Mouse (Mus musculus): ENCODE results near the gene Zfp654.

The Zfp654 gene

DNA sequence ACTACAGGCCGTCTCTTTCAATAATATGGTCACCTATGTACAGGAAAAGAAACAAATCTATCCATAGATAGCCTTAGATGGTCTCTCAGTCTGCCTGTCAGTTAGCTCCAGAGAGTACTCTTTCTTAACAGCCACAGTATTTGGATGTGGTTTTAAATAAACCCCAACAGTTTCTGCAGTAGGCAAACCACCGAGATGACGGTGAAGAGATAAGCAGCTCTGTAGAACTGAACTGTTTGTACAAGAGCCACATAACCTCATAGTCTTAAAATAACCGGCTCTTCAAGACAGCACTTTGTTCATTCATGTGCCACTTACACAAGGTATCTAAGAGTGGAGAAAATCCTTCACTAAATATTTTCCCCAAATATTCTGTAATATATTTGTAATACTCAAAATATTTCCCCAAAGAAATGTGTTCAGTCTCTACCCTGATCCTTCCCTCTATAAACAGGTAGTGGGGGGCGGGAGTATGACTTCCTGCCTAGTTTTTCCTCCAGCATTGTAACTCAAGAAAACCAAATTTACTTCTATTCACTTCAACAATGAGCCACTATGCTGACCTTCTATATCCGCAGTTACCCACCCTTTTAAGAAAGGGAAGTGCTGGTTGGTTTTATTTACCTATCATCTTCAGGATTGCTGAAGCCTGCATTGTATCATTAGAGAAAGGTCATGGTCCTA, 92.7 kb downstream of the Zfp654 start:
- DNase-seq: no peak

DNA sequence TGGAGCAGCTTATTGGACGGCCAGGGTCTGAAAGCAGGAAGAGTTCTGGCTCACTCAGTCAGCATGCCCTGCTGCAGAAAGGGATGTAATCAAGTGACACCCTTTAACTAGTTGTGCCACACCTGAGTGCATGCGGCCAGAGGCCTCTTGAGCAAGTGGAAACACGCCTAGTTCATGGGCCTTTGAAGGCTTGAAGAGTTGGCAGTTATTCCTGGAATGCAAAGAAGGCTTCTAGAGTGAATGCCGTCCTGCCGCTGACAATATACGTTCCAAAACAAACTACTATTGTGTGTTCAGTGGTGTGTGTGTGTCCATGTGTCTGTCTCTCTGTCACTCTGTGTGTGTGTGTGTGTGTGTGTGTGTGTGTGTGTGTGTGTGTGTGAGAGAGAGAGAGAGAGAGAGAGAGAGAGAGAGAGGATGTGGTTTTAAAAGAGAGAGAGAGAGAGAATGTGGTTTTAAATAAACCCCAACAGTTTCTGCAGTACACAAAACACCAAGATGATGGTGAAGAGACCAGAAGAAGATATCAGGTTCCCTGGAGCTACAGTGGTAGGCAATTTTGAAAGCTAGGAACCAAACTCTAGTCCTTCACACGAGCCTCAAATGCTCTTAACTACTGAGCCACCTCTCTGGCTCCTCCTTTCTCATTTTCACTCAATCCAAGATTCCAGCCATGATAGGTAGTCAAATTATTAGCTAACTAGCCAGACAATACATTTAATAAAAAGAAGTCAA, 93.6 kb downstream of the Zfp654 start:
- DNase-seq: peak; percentile 28

DNA sequence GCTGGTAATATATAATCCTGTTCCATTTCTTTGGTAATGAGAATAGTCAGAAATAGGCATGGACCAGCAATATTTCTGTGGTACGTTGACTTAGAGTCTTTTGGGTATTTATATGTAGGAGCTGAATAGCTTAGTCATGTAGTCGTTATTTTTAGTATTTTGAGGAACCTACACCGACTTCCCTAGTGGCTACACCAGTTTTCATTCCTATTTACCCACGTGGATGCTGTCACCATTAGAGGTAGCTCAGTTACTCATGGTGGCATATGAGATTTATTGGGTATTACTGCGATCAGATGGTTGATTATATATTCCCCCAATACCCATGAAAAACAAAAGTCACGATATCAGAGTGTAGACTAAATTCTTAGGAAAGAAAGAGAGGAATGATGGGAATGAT, 95.1 kb downstream of the Zfp654 start:
- DNase-seq: no peak

DNA sequence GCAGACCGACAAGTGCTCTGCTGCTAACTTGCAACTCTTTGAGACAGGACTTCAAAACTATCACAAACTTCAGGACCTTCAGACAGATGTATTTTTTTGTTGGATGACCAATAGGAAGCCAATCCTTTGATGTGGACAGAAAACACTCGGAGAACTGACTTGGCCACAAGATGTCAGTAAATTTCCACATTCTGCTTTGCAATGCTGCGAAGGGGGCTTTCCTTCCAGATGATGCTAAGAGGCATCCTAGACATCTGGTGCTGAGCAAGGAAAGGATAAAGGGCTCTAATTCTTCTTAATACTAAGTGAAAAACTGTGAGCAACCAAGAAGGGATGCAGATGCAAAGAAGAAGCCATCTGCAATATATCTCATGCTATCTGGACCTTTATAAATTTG, 96.7 kb downstream of the Zfp654 start:
- DNase-seq: peak; percentile 27

DNA sequence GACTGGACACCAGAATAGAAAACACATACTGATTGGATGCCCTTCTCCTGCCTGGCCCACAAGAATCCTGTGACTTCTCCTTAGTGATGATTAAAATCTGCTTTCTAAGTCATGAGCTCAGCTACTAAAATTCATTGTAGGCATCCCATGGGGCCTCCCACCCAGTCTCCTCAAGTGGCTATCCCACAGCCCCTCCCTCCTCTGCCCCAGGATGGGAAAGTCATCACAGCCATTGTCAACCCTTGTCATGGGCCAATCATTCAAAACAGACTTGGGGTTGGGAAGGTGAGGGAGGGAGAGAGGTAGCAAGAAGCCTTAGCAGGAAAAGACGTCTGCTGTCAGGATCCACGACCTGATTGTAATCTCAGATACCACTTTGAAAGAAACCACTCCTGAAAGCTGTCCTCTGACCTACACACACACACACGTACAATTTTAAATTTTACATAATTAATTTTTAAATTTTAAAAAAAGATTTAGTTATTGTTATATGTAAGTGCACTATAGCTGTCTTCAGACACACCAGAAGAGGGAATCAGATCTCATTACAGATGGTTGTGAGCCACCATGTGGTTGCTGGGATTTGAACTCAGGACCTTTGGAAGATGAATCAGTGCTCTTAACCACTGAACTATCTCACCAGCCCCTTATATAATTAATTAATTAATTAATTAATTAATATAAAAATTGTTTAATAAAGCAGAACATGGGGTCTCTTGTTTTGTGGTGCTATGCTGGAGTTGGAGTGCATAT, 97.3 kb downstream of the Zfp654 start:
- DNase-seq: no peak

DNA sequence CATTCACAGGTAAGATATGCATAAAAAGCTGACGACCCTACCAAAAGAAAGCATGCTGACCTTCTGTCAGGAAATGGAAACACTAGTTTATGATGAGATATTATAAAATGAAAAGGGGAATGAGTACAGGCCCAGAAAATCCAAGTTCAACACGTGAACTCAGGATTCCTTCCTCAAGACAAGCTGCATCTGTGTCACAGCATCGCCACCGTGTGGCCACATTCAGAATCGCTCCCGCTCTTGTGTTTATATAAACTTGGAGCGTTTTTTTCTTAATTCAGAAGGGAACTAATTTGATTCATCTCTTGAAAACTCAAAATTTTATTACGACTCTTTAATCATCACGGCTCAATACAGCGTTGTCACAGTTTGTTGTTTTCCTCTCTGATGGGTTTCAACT, 103.2 kb downstream of the Zfp654 start:
- DNase-seq: peak; percentile 78

DNA sequence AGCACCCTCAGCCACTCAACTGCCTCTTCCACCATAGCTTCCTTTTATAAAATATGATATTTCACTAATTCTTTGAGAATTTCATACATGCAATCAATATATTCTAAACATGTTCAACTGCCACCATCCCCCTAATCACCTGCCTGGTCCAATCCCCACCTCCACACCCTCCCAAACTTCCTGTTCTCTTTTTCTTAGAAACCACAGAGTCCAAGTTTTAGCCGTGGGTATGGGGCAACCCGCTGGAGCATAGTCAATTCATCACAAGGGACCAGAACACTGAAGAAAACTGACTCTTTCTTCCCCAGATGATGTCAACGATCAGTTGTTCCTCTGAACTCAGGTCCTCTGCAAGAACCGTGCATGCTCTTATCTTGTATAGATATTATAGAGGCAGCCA, 106.4 kb downstream of the Zfp654 start:
- no peak for DNase-seq

DNA sequence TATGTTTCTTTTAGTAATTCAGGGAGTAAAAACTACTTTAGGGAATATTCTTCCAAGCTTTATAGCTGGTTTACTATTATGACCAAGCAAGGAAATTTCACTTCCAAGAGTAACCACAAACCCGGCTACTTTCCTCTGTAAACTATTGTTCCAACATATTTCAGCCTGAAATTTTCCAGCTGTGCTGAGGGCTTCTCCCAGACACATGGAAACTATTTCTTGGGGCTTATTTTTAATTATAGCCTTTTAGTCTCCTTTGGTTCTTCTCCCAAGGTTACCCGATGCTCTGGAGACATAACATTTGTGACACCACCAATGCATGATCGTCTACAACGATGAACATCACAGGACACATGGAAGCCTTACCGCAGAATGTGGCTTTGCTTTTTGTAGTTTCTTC, 114.2 kb downstream of the Zfp654 start:
- DNase-seq: no peak

All from lung, postnatal 14 days (tissue).